Mouse (Mus musculus) kidney, adult 2 months (tissue): ENCODE data around the gene Ddx59. TPM values are rescaled to one million over a fixed set of nuclear protein-coding genes. Genes with fewer than 3 reads are reported as not detected.

Experiments used
- DNase-seq: peaks from one replicate; pipeline ENCODE4 v3.0.0; 2021
- H3K27ac ChIP-seq: fragments of 200-500 bp; 2 replicates; pipeline ENCODE4 v1.5.1; 2012; ENCODE audit warnings: low read depth, low read length, control low read depth, inconsistent platforms; ENCODE audit not compliant: insufficient read depth
- H3K27me3 ChIP-seq: fragments of 200-500 bp; replicated peaks from 2 replicates; pipeline ENCODE4 v1.6.1; 2012; ENCODE audit warnings: mild to moderate bottlenecking, moderate library complexity, low read length, inconsistent platforms; ENCODE audit not compliant: control insufficient read depth, insufficient read depth
- H3K36me3 ChIP-seq: fragments of 200-500 bp; 2 replicates; pipeline ENCODE4 v1.6.1; 2012; ENCODE audit warnings: mild to moderate bottlenecking, moderate library complexity, low read length, inconsistent platforms; ENCODE audit not compliant: control insufficient read depth, insufficient read depth
- H3K4me1 ChIP-seq: fragments of 200-500 bp; 2 replicates; pipeline ENCODE4 v1.6.1; 2011; ENCODE audit warnings: low read length; ENCODE audit not compliant: control insufficient read depth, insufficient read depth
- H3K4me3 ChIP-seq: fragments of 200-500 bp; 2 replicates; pipeline ENCODE4 v1.5.1; 2011; ENCODE audit warnings: mild to moderate bottlenecking, low read depth, low read length, control low read depth; ENCODE audit not compliant: insufficient read depth
- CTCF ChIP-seq: fragments of 200-500 bp; conservative IDR thresholded peaks from 2 replicates; pipeline ENCODE4 v1.5.1; 2011; ENCODE audit warnings: low read depth, mild to moderate bottlenecking, control low read depth, low read length, moderate library complexity, mixed read lengths; ENCODE audit not compliant: insufficient read depth, insufficient read length
- POLR2A ChIP-seq: fragments of 200-500 bp; IDR thresholded peaks from one replicate; pipeline ENCODE4 v1.6.1; 2011; ENCODE audit warnings: low read depth, low read length, control low read depth
- WGBS: fragments of 180-500 bp; shearing (Covaris S2); methylation state at CpG from one replicate; pipeline ENCODE4 v1.1.7; 2018; 5-methylcytosine and 5-hydroxymethylcytosine counted together
- polyA plus RNA-seq: library from polyadenylated mRNA; depleted of rRNA; stranded (reverse); fragments of >200 nt; gene quantifications from 2 replicates; pipeline ENCODE4 v1.2.3, GENCODE M21; 2012; rRNA removed

The Ddx59 gene
- polyA plus RNA-seq, 1 experiment, result 4.9 TPM

- TF ChIP-seq CTCF (peak; percentile 31; the same call in 1 of the 2 replicates), POLR2A (no peak)
- Histone ChIP-seq H3K27ac (no peak overlapping the region), H3K36me3 (no peaks in the 10 kb centered on the region), H3K4me1 (0 out of 2 replicates have a peak, but pooled peaks cover 3% of the 10 kb centered on the region), H3K4me3 (no peak overlapping the region), H3K27me3 (no peaks in the 10 kb centered on the region)
- peak; percentile 36 for DNase-seq
- 27% methylated on average over 9 of the region's 9 CpGs for WGBS
These were observed 43.7 kb downstream of the Ddx59 start for GRCm38 (mm10) chr1:136458691-136459245.

GRCm38 (mm10) chr1:136462443-136462842, 47.4 kb downstream of the Ddx59 start:
- H3K4me3 ChIP-seq, result no peak overlapping the region
- H3K36me3 ChIP-seq, result no peaks in the 10 kb centered on the region
- no peak for DNase-seq
- WGBS, result 39% methylated on average over 10 of the region's 10 CpGs
- TF ChIP-seq CTCF (no peak), POLR2A (no peak)
- no peaks in the 10 kb centered on the region for H3K27me3 ChIP-seq
- H3K4me1 ChIP-seq, result 0 out of 2 replicates have a peak, but pooled peaks cover 3% of the 10 kb centered on the region
- no peak overlapping the region for H3K27ac ChIP-seq

GRCm38 (mm10) chr1:136465168-136465567, 50.1 kb downstream of the Ddx59 start:
- Histone ChIP-seq H3K27me3 (no peaks in the 10 kb centered on the region), H3K27ac (no peak overlapping the region), H3K4me3 (no peak overlapping the region), H3K36me3 (no peaks in the 10 kb centered on the region), H3K4me1 (no peaks in the 10 kb centered on the region)
- DNase-seq, result no peak
- no peak for TF ChIP-seq CTCF
- no peak for TF ChIP-seq POLR2A

GRCm38 (mm10) chr1:136466143-136466811, 51.2 kb downstream of the Ddx59 start, which contains the start of gene Kif14:
Kif14 (plus strand) TSS chr1:136466343.
- no peak for TF ChIP-seq POLR2A
- no peaks in the 10 kb centered on the region for H3K36me3 ChIP-seq

GRCm38 (mm10) chr1:136469408-136469807, 54.3 kb downstream of the Ddx59 start:
- TF ChIP-seq POLR2A (no peak), CTCF (no peak)
- WGBS, result 92% methylated on average over 4 of the region's 4 CpGs
- DNase-seq, result no peak
- no peak overlapping the region for H3K27ac ChIP-seq
- H3K36me3 ChIP-seq, result no peaks in the 10 kb centered on the region
- no peak overlapping the region for H3K4me3 ChIP-seq
- H3K27me3 ChIP-seq, result no peaks in the 10 kb centered on the region
- no peaks in the 10 kb centered on the region for H3K4me1 ChIP-seq

More at GRCm38 (mm10) chr1:136466143-136466811, 51.2 kb downstream of the Ddx59 start, which contains the start of gene Kif14:
- no peaks in the 10 kb centered on the region for H3K27me3 ChIP-seq
- 1% methylated on average over 52 of the region's 52 CpGs for WGBS
- H3K4me3 ChIP-seq, result peak within 1 kb of the TSS; percentile 47
- DNase-seq, result peak; percentile 98
- H3K27ac ChIP-seq, result no peak within 1 kb of the TSS
- H3K4me1 ChIP-seq, result no peaks in the 10 kb centered on the region

- WGBS, result 60% methylated on average over 6 of the region's 6 CpGs
- Histone ChIP-seq H3K36me3 (no peaks in the 10 kb centered on the region), H3K4me1 (no peaks in the 10 kb centered on the region), H3K4me3 (no peak overlapping the region), H3K27me3 (no peaks in the 10 kb centered on the region), H3K27ac (no peak overlapping the region)
- no peak for DNase-seq
- TF ChIP-seq CTCF, result no peak
- TF ChIP-seq POLR2A, result no peak
These were observed 55.4 kb downstream of the Ddx59 start for GRCm38 (mm10) chr1:136470471-136470870.

Other genes starting within 250 kb of the Ddx59 start
- 0.10 and 0.44 TPM in 2 replicates for gene Mroh3, start 202.4 kb upstream of the Ddx59 start, polyA plus RNA-seq
- 10.5 and 13.5 TPM in 2 replicates for gene Inava, start 181.0 kb upstream of the Ddx59 start, polyA plus RNA-seq
- gene Gpr25, start 154.4 kb upstream of the Ddx59 start, polyA plus RNA-seq, result 0.09 and 0.30 TPM in 2 replicates
- gene Camsap2, start 69.2 kb upstream of the Ddx59 start, polyA plus RNA-seq, result 6.9 and 8.6 TPM in 2 replicates
- gene Kif14, start 51.1 kb downstream of the Ddx59 start, polyA plus RNA-seq, result 0.04 and 0.05 TPM in 2 replicates
- 1.8 and 2.3 TPM in 2 replicates for gene Zfp281, start 209.6 kb downstream of the Ddx59 start, polyA plus RNA-seq